Mouse (Mus musculus): ENCODE data around the gene Agtrap.
"Not testable (repeated sequence)": the region's sequence is repeated elsewhere in the genome, so short reads cannot be mapped to it uniquely, and the experiment has no call there.

Agtrap gene

GRCm38 (mm10) chr4:148087907-148088527, at the start of gene Agtrap:
Gene Agtrap, minus strand, starts transcription at chr4:148088031.
- peak; percentile 95 for DNase-seq (ENCODE audit: low spot score)

GRCm38 (mm10) chr4:148137503-148137902, 49.7 kb upstream of the Agtrap start:
- no peak for DNase-seq (ENCODE audit: low spot score)

- DNase-seq (ENCODE audit: low spot score), result no peak
Measured at GRCm38 (mm10) chr4:148134988-148135387, 47.2 kb upstream of the Agtrap start.

- DNase-seq (ENCODE audit: low spot score), result peak; percentile 87
Measured at GRCm38 (mm10) chr4:148131497-148132081, 43.8 kb upstream of the Agtrap start.

- peak; percentile 83 for DNase-seq (ENCODE audit: low spot score)
Measured at GRCm38 (mm10) chr4:148130561-148131413, 43.0 kb upstream of the Agtrap start, which contains the start of gene Draxin. Gene Draxin, minus strand, starts transcription at chr4:148130698.

GRCm38 (mm10) chr4:148130133-148130532, 42.3 kb upstream of the Agtrap start, which contains the start of gene Mad2l2:
Gene Mad2l2, plus strand, starts transcription at chr4:148130384.
- no peak for DNase-seq (ENCODE audit: low spot score)

GRCm38 (mm10) chr4:148128672-148129071, 40.8 kb upstream of the Agtrap start:
- DNase-seq (ENCODE audit: low spot score), result no peak

GRCm38 (mm10) chr4:148128241-148128640, 40.4 kb upstream of the Agtrap start:
- no peak for DNase-seq (ENCODE audit: low spot score)

- DNase-seq (ENCODE audit: low spot score), result peak; percentile 32
Measured at GRCm38 (mm10) chr4:148122694-148123066, 34.8 kb upstream of the Agtrap start.

DNA sequence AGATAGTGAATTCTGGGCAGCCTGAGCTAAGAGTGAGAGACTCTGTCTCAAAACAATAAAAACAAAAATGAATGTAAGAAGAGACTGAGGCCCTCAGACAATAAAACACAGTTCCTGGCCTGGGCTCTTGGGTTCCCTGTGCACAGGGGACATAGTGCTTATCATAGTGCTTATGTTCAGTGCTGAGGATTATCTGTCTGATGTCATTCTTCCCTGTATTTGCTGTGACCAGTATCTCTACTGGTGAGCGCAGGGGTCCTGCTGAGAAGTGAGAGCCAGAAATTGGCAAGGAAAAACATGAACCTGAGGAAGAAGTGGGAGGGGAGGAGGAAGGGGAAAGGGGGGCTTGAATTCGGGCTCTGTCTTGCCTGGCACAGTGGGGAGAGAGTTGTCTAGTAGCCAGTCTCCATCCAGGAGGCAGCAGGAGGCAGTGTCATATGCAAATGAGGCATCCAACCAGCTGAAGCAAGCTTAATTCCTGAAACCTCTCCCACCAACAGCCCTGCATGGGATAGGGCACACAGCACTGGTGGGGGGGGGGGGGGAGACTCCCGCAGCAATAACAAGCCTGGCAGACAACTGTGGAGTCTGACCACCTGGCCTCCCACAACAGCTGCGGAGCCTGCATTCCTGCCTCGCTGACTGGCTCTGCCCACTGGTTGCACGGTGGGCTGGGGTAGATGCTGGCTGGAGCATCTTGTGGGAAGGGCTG, 34.3 kb upstream of the Agtrap start:
- peak; percentile 38 for DNase-seq (ENCODE audit: low spot score)

- DNase-seq (ENCODE audit: low spot score), result no peak
Measured at GRCm38 (mm10) chr4:148121362-148121761, 33.5 kb upstream of the Agtrap start.

DNA sequence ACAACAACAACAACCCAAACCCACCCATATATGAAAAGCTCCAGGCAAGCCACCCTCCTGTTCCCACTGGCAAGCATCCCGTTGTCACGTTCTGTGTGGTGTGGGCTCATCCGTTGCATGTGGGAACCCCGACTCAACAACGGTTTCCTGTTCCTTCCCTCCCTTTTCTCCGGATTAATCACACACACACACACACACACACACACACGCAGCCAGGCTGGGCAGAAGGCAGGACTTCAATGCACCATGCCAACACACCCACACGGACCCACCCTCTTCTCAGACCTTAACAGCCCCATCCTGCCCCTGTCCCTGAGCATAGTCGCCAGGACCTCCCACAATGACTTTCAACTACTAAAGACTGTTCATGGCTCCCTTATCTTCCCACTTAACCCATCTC, 32.7 kb upstream of the Agtrap start:
- DNase-seq (ENCODE audit: low spot score), result no peak

- not testable (repeated sequence) for DNase-seq (ENCODE audit: low spot score)
Measured at GRCm38 (mm10) chr4:148119578-148119977, 31.7 kb upstream of the Agtrap start.

GRCm38 (mm10) chr4:148117392-148117791, 29.6 kb upstream of the Agtrap start:
- no peak for DNase-seq (ENCODE audit: low spot score)

DNA sequence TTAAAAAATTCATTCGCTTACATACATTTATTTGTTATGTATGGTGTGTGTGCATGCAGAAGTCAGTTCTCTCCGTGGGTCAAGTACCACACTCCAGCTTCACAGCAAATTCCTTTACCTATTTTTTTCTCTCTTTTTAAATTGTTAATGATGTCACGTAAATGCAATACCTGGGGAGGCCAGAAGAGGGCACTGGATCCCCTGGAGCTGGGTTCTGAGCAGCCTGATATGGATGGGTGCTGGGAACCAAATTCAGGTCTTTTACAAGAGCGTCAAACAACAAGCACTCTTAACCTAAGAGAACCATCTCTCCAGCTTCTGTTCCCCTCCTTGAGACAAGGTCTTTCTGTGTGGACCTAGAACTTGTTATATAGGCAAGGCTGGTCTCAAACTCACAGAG, 28.8 kb upstream of the Agtrap start:
- peak; percentile 34 for DNase-seq (ENCODE audit: low spot score)

- peak; percentile 77 for DNase-seq (ENCODE audit: low spot score)
Measured at GRCm38 (mm10) chr4:148115467-148115866, 27.6 kb upstream of the Agtrap start.

DNA sequence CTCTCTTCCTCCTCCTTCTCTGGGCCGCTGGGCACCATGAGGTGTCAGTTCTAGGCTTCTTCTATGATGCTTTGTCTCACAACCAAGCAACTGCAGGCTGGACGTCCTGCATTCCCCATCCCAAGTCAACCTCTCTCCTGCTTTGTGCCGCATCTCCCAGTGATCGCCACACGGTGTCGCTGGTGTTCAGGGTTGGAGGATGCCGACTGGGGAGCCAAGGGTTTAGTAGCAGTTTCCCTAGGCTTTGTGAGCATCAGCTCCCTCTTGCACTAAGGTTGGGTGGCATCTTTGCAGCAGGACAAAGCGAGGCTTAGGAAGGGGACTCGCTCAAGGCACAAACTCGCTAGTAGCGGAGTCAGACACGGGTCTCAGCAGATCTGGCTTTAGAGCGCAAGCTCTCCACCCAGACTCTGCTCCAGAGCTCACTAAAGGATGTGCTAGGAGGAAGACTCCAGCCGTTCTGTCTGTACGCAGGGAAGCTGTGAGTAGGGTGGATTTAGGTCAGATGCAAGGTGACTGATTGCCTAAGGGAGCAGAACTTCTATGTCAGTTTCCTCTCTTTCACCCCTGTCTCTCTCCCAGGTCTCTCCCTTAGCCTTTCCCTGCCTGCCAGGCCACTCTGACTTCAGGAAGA, 27.0 kb upstream of the Agtrap start:
- DNase-seq (ENCODE audit: low spot score), result peak; percentile 94

DNA sequence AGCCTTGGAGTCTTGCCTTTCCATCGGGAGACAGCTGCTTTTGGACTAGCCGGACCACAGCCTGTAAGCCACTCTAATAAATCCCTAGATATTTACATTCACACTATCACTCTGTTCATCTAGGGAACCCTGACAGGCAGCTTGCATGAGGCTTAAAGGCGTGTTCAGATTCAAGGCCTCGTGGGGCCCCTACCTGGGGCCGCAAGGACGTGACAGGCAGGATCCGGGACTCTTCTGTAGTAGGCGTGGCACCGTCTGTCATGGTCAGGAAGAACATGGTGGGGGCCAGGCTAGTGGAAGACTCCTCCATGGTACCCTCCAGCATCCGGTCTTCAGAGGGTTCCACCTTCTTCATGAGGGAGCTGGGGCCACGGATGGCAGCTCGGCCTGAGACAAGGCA, 24.7 kb upstream of the Agtrap start:
- DNase-seq (ENCODE audit: low spot score), result no peak

DNA sequence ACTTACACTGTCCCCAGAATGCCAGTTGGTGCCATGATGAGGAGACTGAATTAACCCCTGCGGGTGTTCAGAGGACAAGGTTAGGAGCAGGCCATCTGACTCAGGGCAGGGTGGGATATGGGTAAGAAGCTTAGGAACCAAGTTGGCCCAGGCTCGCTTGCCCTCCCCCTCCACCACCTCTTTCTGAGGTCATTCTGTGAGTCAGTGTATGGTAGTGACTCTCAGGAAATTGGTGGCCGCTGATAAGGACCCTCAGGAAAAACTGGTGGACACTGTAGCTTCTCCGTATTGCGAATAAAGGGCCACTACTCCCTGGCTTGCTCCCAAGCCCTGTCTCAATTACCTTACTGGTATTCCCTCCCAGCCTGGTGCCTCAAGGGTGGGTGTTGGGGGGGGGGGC, 21.4 kb upstream of the Agtrap start:
- DNase-seq (ENCODE audit: low spot score), result no peak

DNA sequence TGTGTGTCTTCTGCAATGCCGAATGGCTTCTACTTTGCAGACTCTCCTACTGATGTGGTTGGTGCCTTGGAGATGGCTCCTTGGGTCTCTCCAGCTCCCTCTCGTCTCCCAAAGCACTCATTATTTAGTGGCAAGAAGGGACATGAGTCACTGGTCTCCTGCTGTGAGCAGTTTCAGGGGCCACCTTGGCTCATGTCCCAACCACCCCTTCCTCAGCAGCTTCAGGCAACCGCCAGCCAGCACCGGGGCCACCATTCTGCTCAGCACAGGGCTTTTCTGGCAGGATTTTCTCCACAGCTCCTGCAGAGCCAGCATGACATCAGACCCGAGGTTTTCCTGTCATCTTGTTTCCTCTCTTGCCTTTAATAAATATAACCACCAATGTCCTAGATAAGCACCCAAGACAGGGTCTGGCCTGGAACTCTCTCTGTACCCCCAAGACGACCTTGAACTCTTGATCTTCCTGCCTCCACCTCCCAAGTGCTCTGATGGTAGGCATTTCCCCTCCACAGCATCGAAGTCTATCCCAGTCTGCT, 20.8 kb upstream of the Agtrap start:
- DNase-seq (ENCODE audit: low spot score), result no peak

- peak; percentile 69 for DNase-seq (ENCODE audit: low spot score)
Measured at GRCm38 (mm10) chr4:148107621-148108291, 19.9 kb upstream of the Agtrap start.

Data from embryo, embryonic 10.5 days (tissue).